Mouse (Mus musculus): ENCODE results near the gene Pex5l.

- no peak for TF ChIP-seq CTCF (IDR thresholded peaks at IDR 0.05; ENCODE audit: low read depth, low read length)
- TF ChIP-seq POLR2A (IDR thresholded peaks at IDR 0.05; ENCODE audit: insufficient read depth, low read length) = no peak
Measured at GRCm38 (mm10) chr3:33142398-33142797, 649 bp downstream of the Pex5l start.
